Mouse (Mus musculus): ENCODE data around the gene Gabrr1.
A peak's percentile ranks its signal among the peaks of the same experiment; 100 is the strongest.

Gene Gabrr1

GRCm38 (mm10) chr4:33208881-33209841, 76.8 kb downstream of the Gabrr1 start, which contains the start of gene Srsf12:
Gene Srsf12, plus strand, starts transcription at chr4:33208991.
- DNase-seq (ENCODE audit: low spot score) = peak; percentile 14
